Mouse (Mus musculus) embryo, embryonic 9.5 days (tissue): Measurements from ENCODE around the gene Pten.

Experiments
- DNase-seq: peaks from one replicate; pipeline ENCODE4 v3.0.0-alpha.2; 2017; ENCODE audit errors: extremely low spot score

Pten gene

DNA sequence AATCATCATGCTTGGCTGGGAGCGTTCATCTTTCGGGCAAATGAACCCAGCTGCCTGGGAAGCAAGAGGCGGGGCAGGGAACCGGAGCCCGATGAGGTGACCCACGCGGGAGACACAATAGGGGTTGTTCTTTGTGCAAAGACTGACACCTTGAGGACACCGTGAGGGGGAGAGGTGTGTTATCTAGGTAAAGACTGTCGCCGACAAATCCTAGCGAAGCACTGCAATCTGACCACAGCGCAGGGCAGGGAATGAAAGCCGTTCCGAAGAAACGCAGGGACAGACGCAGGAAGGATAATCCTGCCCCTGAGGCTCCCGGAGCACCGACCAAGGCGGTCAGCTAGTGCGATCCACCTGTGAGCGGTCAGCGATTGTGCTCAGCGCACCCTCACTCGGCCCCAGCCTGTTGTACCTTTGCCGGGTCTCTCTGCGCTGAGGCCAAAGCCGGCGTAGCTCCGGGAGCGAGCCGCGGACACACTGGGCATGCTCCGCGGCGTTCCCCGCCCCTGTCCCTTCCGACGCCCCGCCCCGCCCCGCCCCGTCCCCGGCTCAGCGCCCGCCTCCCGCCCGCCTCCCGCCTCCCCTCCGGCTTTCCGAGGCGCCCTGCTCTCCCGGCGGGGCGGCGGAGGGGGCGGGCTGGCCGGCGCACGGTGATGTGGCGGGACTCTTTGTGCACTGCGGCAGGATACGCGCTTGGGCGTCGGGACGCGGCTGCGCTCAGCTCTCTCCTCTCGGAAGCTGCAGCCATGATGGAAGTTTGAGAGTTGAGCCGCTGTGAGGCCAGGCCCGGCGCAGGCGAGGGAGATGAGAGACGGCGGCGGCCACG lies at the start of gene Pten:
TSS of gene Pten (plus strand) at position 598 of the 826 bp plus-strand sequence.
- DNase-seq, result peak; percentile 99

- no peak for DNase-seq
These were observed 48.3 kb upstream of the Pten start for GRCm38 (mm10) chr19:32708996-32709395.

DNA sequence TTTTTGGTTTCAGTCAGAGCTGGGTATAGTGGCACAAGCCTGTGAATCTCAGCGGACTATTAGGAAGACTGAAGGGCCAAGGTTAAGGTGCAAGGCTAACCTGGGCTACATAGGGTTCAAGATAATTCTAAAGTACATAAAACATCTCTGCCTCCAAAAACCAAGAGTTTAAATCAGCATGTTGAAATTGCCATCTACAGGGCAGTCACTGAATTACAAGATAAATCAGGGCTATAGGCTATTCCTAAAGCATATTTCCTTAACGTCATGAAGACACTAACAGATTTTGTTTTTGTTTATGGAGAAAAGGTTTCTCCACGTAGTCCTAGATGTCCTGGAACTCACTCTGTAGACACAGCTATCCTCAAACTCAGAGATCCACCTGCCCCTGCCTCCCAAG lies 47.0 kb upstream of the Pten start:
- DNase-seq, result no peak

- DNase-seq, result peak; percentile 93
These were observed 45.3 kb upstream of the Pten start for GRCm38 (mm10) chr19:32711761-32712541.

GRCm38 (mm10) chr19:32712588-32713042 lies 44.7 kb upstream of the Pten start:
- DNase-seq, result peak; percentile 79

DNA sequence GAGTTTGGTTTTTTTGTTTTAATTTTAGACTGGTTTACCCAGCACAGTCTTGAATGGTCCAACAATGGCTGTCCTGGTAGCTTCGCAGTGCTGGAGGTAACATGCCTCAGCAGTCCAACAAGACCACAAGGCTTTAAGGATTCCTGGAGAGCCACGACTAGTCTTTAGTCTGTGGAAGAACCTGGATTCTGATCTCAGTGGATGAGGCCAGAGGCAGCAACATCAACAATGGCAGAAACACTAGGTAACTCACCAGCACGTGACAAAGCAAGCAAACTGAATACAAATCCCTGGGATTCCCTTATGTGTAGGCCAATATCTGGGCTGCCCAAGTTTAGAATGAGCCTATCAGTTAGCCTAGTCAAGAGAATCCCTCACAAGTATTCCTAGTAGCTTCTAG lies 43.8 kb upstream of the Pten start:
- no peak for DNase-seq

DNA sequence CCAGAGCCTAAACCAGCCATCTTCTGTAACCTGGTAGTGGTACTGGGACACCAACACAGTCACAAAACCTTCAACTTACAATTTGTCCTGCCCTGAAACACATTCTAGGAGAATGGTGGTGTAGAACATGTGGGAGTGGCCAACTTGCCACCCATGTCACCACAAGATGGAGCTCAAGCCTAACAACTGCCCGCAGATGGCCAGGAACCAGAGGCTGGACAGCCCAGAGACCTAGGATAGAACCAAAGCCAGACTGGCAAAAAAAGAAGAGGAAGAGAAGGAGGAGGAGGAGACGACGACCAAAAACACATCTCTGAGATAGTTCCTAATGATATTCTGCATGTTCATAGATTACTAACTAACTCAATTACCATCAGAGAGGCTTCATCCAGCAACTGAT lies 42.1 kb upstream of the Pten start:
- DNase-seq, result peak; percentile 80

DNA sequence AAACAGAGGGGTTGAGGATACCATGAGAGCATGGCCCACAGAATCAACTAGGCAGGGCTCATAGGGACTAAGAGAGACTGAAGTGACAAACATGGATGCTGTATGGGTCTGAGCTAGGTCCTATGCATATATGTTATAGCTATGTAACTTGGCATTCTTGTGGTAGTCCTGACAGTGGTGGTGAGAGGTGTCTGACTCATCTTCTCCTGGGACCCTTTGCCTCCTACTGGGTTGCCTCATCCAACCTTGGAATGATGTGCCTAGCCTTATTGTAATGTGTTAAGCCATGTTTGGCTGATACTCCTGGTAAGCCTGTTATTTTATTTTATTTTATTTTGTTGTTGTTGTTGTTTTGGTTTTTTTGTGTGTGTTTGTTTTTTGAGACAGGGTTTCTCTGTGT lies 41.6 kb upstream of the Pten start:
- no peak for DNase-seq

GRCm38 (mm10) chr19:32717590-32717989 lies 39.7 kb upstream of the Pten start:
- no peak for DNase-seq

GRCm38 (mm10) chr19:32720319-32720718 lies 37.0 kb upstream of the Pten start:
- no peak for DNase-seq

GRCm38 (mm10) chr19:32723817-32724216 lies 33.5 kb upstream of the Pten start:
- DNase-seq, result peak; percentile 45

GRCm38 (mm10) chr19:32726451-32727325 lies 30.6 kb upstream of the Pten start:
- DNase-seq, result peak; percentile 53

DNA sequence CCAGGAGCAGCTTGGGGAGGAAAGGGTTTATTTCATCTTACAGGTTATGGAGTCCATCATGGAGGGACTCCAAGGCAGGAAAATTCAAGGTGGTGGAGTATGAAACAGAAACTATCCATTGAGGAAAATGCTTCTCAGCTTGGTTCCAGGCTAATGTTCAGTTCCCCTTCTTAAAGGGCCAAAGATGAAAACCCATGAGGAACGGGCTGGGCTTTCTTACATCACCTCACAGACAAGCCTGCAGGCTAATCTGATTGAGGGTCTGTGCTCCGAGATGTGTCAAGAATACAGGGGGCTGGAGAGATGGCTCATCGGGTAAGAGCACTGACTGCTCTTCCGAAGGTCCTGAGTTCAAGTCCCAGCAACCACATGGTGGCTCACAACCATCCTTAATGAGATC lies 27.5 kb upstream of the Pten start:
- no peak for DNase-seq

- no peak for DNase-seq
These were observed 24.4 kb upstream of the Pten start for GRCm38 (mm10) chr19:32732922-32733321.

DNA sequence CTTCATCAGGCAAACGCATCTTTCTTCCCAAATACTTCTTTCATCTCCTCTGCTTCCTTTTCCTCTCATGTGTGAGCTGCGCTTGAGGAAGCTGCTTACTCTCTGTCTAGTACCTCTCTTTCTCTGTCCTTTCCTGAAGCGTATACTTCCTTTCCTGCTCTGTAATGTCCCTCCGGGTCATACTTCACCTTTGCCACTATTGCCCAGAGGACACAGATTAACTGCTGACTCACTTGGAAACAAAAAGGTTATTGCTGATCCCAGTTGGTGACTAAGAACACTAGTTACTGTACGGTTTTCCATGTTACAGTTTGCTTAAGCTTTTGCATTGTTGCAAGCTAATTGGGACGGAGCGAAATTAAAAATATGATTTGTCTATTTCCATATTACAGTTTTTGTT lies 19.5 kb upstream of the Pten start:
- no peak for DNase-seq

DNA sequence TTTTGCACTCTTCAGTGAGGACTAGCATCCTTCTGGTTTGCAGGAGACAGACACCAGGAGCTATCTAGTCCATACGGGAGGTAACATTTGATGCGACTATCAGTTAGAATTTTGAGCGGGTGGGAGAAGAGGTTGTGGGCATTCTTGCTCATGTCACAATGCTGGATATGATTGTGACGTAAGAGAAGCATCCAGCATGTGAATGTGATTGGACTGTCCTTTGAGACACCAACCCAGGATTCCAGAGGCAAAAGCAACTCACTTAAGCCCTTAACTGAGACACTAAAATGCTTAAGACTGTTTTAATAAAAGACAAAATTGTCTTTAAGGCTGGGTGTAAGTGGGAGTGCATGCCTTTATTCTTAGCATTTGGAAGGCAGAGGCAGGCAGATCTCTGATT lies 17.6 kb upstream of the Pten start, which contains the start of gene Atad1:
TSS of gene Atad1 (minus strand) at position 101 of the 400 bp plus-strand sequence.
- DNase-seq, result no peak

- no peak for DNase-seq
These were observed 16.5 kb upstream of the Pten start for GRCm38 (mm10) chr19:32740641-32741345.

DNA sequence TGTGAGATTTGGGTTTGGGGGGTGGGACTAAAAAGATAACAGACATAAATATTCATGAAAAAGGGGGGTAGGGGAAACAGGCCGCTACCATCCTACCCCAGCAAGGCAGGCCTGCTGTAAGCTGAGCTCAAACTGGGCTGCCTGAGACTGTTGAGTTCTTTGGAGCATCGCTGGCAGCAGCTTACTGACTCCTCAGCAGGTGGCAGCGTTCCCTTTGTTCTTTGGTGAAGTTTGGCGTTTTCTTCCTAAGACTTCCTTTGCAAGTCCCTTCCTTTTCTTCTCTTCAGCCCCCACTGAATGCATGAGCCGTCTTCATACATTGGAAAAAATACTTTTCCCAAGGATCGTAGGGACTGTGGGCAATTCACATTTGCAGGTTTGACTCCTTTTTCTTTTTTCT lies 7.9 kb upstream of the Pten start:
- DNase-seq, result peak; percentile 43

DNA sequence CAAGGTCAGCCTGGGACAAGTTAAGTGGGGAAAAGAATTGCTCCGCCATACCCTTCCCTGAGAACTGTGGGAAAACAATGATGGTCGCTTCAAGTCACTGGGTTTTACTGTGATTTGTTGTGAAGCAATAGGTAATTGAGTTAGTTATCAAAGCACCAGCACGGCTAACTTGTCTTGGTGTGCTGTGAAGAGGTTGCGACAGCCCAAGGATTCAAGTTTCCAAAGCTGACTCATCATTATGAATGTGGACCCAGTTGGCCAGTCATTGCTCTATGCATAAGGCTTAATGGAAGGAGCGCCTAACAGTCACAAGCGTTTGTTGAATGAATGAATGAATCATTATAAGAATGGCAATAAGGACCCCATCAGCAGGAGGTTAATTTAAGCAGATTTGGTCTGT lies 4.9 kb upstream of the Pten start:
- no peak for DNase-seq

GRCm38 (mm10) chr19:32753386-32753785 lies 3.9 kb upstream of the Pten start:
- DNase-seq, result no peak
